Mouse (Mus musculus) thymus, postnatal 36 days (tissue): Measurements from ENCODE around the gene St6galnac3.

Source experiments
- DNase-seq, 2 experiments: peaks; one replicate each; pipeline ENCODE4 v3.0.0; 2022; ENCODE audit warnings: mixed read lengths in 2 of 2

St6galnac3 gene

GRCm38 (mm10) chr3:153339091-153339490 is 385.9 kb downstream of the St6galnac3 start:
- DNase-seq: no peak

GRCm38 (mm10) chr3:153337779-153338178 is 387.2 kb downstream of the St6galnac3 start:
- DNase-seq: no peak

GRCm38 (mm10) chr3:153337221-153337620 is 387.8 kb downstream of the St6galnac3 start:
- no peak for DNase-seq

GRCm38 (mm10) chr3:153334152-153334825 is 390.7 kb downstream of the St6galnac3 start:
- DNase-seq: no peak

GRCm38 (mm10) chr3:153324307-153324706 is 400.7 kb downstream of the St6galnac3 start:
- DNase-seq: no peak

- DNase-seq: no peak
Observed at GRCm38 (mm10) chr3:153323446-153323845, 401.5 kb downstream of the St6galnac3 start.

- no peak for DNase-seq
Observed at GRCm38 (mm10) chr3:153313583-153313982, 411.4 kb downstream of the St6galnac3 start.

GRCm38 (mm10) chr3:153313167-153313566 is 411.8 kb downstream of the St6galnac3 start:
- no peak for DNase-seq

- DNase-seq: no peak
Observed at GRCm38 (mm10) chr3:153312006-153312405, 413.0 kb downstream of the St6galnac3 start.

- no peak for DNase-seq
Observed at GRCm38 (mm10) chr3:153308379-153308778, 416.6 kb downstream of the St6galnac3 start.

- no peak for DNase-seq
Observed at GRCm38 (mm10) chr3:153305153-153305552, 419.8 kb downstream of the St6galnac3 start.

GRCm38 (mm10) chr3:153302376-153302775 is 422.6 kb downstream of the St6galnac3 start:
- DNase-seq: no peak

- no peak for DNase-seq
Observed at GRCm38 (mm10) chr3:153296375-153297068, 428.5 kb downstream of the St6galnac3 start.

- no peak for DNase-seq
Observed at GRCm38 (mm10) chr3:153292853-153293252, 432.1 kb downstream of the St6galnac3 start.

- DNase-seq: no peak
Observed at GRCm38 (mm10) chr3:153292363-153292762, 432.6 kb downstream of the St6galnac3 start.

GRCm38 (mm10) chr3:153291406-153292045 is 433.4 kb downstream of the St6galnac3 start:
- no peak for DNase-seq

- DNase-seq: no peak
Observed at GRCm38 (mm10) chr3:153289971-153290370, 435.0 kb downstream of the St6galnac3 start.

GRCm38 (mm10) chr3:153287564-153287963 is 437.4 kb downstream of the St6galnac3 start:
- no peak for DNase-seq

GRCm38 (mm10) chr3:153287081-153287480 is 437.9 kb downstream of the St6galnac3 start:
- no peak for DNase-seq

- no peak for DNase-seq
Observed at GRCm38 (mm10) chr3:153282123-153282765, 442.7 kb downstream of the St6galnac3 start.

- DNase-seq: no peak
Observed at GRCm38 (mm10) chr3:153278249-153278648, 446.7 kb downstream of the St6galnac3 start.

GRCm38 (mm10) chr3:153277389-153277999 is 447.5 kb downstream of the St6galnac3 start:
- no peak for DNase-seq
